Mouse (Mus musculus): ENCODE measurements around the gene Magt1. TPM values are rescaled to one million over a fixed set of nuclear protein-coding genes. Genes with fewer than 3 reads are reported as not detected.
"Not testable (repeated sequence)": the region's sequence is repeated elsewhere in the genome, so short reads cannot be mapped to it uniquely, and the experiment has no call there.

Gene Magt1
- polyA plus RNA-seq, 1 experiment from 2014 or later = 47.4 TPM

DNA sequence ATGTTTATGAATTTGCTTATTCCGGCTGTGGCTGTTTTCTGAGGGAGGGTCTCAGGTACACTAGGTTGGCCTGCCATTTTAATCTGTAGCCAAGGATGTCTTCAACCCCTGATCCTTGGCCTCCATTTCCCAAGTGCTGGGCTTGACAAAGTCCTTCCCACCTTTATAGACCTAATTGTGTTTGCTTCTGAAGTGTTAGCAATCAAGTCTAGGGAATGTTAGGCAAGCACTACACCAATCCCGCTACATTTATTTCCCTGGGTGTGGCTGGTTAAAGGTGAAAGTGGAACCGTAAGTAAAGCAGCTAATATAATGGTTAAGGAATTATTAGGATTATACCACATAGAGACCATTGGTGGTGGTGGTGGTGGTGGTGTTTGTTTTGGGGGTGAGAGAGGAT, 5.4 kb upstream of the Magt1 start:
- DNase-seq (ENCODE audit: low spot score) (no peak), ATAC-seq (replicated peaks; ENCODE audit: low FRiP score, low read depth) (no peak)
- Histone ChIP-seq H3K4me3 (replicated peaks; ENCODE audit: low read depth, low read length) (no peak overlapping the region), H3K36me3 (ENCODE audit: insufficient read depth, low read length) (no peaks in the 10 kb centered on the region), H3K9ac (ENCODE audit: low read depth, low read length) (no peak overlapping the region), H3K4me2 (ENCODE audit: low read length) (peak overlapping the region; percentile 47; the same call in 1 of the 2 replicates), H3K4me1 (replicated peaks; ENCODE audit: insufficient read depth, low read length) (no peaks in the 10 kb centered on the region), H3K27ac (no peak overlapping the region), H3K9me3 (replicated peaks; ENCODE audit: low read length) (no peaks in the 10 kb centered on the region), H3K27me3 (ENCODE audit: insufficient read depth, low read length) (no peaks in the 10 kb centered on the region)
- WGBS = 78% methylated on average over 3 of the region's 3 CpGs
- no peak for TF ChIP-seq CTCF (IDR thresholded peaks at IDR 0.05; ENCODE audit: low read depth)

GRCm38 (mm10) chrX:106015571-106016322, 4.0 kb upstream of the Magt1 start, which contains the start of gene Cox7b:
Gene Cox7b, plus strand, starts transcription at chrX:106015700.
- no peaks in the 10 kb centered on the region for H3K9me3 ChIP-seq (replicated peaks; ENCODE audit: low read length)
- peak within 1 kb of the TSS; percentile 73 for H3K9ac ChIP-seq (ENCODE audit: low read depth, low read length)
- peak; percentile 94 for DNase-seq (ENCODE audit: low spot score)
- WGBS = 25% methylated on average over 26 of the region's 26 CpGs
- peak within 1 kb of the TSS; percentile 47 for H3K4me2 ChIP-seq (ENCODE audit: low read length)
- TF ChIP-seq CTCF (IDR thresholded peaks at IDR 0.05; ENCODE audit: low read depth) = no peak
- no peaks in the 10 kb centered on the region for H3K4me1 ChIP-seq (replicated peaks; ENCODE audit: insufficient read depth, low read length)
- peak; percentile 71 for ATAC-seq (replicated peaks; ENCODE audit: low FRiP score, low read depth)
- peak within 1 kb of the TSS; percentile 56 for H3K4me3 ChIP-seq (replicated peaks; ENCODE audit: low read depth, low read length)
- H3K36me3 ChIP-seq (ENCODE audit: insufficient read depth, low read length) = no peaks in the 10 kb centered on the region
- H3K27me3 ChIP-seq (ENCODE audit: insufficient read depth, low read length) = no peaks in the 10 kb centered on the region
- peak within 1 kb of the TSS; percentile 93 for H3K27ac ChIP-seq

DNA sequence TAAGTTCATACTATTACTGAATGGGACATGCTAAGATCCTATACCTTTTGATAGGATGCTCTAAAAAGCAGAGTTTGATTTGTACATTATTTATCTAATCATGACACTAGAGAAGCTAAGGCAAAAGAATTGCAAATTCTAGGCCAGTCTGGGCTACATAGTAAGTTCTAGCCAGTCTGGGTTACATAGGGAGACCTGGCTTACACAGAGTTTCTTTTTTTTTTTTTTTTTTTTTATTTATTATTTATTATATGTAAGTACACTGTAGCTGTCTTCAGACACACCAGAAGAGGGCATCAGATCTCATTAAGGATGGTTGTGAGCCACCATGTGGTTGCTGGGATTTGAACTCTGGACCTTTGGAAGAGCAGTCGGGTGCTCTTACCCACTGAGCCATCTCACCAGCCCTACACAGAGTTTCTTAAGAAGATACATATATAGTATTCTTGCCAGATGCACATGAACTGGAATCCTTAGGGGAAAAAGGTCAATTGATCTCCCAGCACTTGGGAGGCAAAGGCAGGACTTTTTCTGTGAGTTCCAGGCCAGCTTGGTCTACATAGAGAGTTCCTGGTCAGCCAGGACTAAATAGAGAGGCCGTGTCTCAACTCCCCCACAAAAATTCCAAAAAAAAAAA, 3.2 kb upstream of the Magt1 start:
- H3K27ac ChIP-seq; H3K4me2 ChIP-seq (ENCODE audit: low read length); DNase-seq (ENCODE audit: low spot score); H3K36me3 ChIP-seq (ENCODE audit: insufficient read depth, low read length); H3K9ac ChIP-seq (ENCODE audit: low read depth, low read length); H3K9me3 ChIP-seq (replicated peaks; ENCODE audit: low read length); H3K4me3 ChIP-seq (replicated peaks; ENCODE audit: low read depth, low read length); H3K4me1 ChIP-seq (replicated peaks; ENCODE audit: insufficient read depth, low read length); ATAC-seq (replicated peaks; ENCODE audit: low FRiP score, low read depth); H3K27me3 ChIP-seq (ENCODE audit: insufficient read depth, low read length): not testable (repeated sequence)
- WGBS = 63% methylated on average over 2 of the region's 2 CpGs

DNA sequence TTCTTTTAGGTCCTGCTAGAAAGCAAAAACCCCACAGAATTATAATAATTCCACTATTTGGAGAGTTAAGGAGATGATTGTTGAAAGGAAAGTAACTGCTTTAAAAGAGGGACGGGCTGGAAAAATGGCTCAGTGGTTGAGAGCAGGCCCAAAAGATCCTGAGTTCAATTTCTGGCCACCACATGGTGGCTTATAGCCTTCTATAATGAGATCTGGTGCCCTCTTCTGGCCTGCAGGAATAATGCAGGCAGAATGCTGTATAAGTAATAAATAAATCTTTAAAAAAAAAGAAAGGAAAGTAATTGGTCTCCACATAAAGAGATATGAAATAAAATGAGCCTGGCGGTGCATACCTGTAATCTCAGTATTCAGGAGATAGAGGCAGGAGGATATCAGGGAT, 1.5 kb upstream of the Magt1 start:
- no peaks in the 10 kb centered on the region for H3K27me3 ChIP-seq (ENCODE audit: insufficient read depth, low read length)

GRCm38 (mm10) chrX:106012559-106012958, 853 bp upstream of the Magt1 start:
- Histone ChIP-seq H3K4me2 (ENCODE audit: low read length) (peak overlapping the region; percentile 55), H3K4me3 (replicated peaks; ENCODE audit: low read depth, low read length) (peak overlapping the region; percentile 16; the same call in 1 of the 2 replicates), H3K9me3 (replicated peaks; ENCODE audit: low read length) (no peaks in the 10 kb centered on the region), H3K27ac (peak overlapping the region; percentile 75; the same call in 1 of the 2 replicates), H3K36me3 (ENCODE audit: insufficient read depth, low read length) (no peaks in the 10 kb centered on the region), H3K27me3 (ENCODE audit: insufficient read depth, low read length) (no peaks in the 10 kb centered on the region), H3K4me1 (replicated peaks; ENCODE audit: insufficient read depth, low read length) (no peaks in the 10 kb centered on the region), H3K9ac (ENCODE audit: low read depth, low read length) (peak overlapping the region; percentile 37; the same call in 1 of the 2 replicates)
- 75% methylated on average over 3 of the region's 3 CpGs for WGBS
- no peak for TF ChIP-seq CTCF (IDR thresholded peaks at IDR 0.05; ENCODE audit: low read depth)
- no peak for ATAC-seq (replicated peaks; ENCODE audit: low FRiP score, low read depth)
- DNase-seq (ENCODE audit: low spot score) = no peak

More for the DNA sequence above, 1.5 kb upstream of the Magt1 start:
- peak; percentile 61 for DNase-seq (ENCODE audit: low spot score)
- WGBS = 30% methylated on average over 2 of the region's 2 CpGs
- Histone ChIP-seq H3K9me3 (replicated peaks; ENCODE audit: low read length) (no peaks in the 10 kb centered on the region), H3K27ac (no peak overlapping the region), H3K4me3 (replicated peaks; ENCODE audit: low read depth, low read length) (no peak overlapping the region), H3K36me3 (ENCODE audit: insufficient read depth, low read length) (no peaks in the 10 kb centered on the region), H3K9ac (ENCODE audit: low read depth, low read length) (no peak overlapping the region), H3K4me1 (replicated peaks; ENCODE audit: insufficient read depth, low read length) (no peaks in the 10 kb centered on the region), H3K4me2 (ENCODE audit: low read length) (no peak overlapping the region)
- TF ChIP-seq CTCF (IDR thresholded peaks at IDR 0.05; ENCODE audit: low read depth) = peak; percentile 76
- no peak for ATAC-seq (replicated peaks; ENCODE audit: low FRiP score, low read depth)

DNA sequence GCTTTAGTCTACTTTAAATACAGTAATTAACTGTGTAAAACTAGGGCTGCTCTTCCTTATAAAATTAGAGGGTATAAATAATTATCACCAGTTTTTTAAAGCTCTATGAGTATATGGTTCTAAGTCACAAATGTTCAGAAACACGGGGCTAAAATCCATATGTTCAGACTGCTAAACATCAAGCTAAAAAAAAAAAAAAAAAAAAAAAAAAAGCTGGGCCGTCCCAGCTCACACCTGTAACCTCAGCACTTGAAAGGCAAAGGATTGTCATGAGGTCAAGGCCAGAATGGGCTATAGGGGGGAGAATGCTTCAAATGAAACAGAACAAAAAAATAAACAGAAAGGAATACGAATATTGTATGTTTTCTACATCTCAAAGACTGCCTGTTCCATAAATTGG, 944 bp downstream of the Magt1 start:
- no peak for TF ChIP-seq CTCF (IDR thresholded peaks at IDR 0.05; ENCODE audit: low read depth)
- no peaks in the 10 kb centered on the region for H3K36me3 ChIP-seq (ENCODE audit: insufficient read depth, low read length)
- ATAC-seq (replicated peaks; ENCODE audit: low FRiP score, low read depth) = no peak
- H3K4me1 ChIP-seq (replicated peaks; ENCODE audit: insufficient read depth, low read length) = no peaks in the 10 kb centered on the region
- peak overlapping the region; percentile 63; the same call in 1 of the 2 replicates for H3K9ac ChIP-seq (ENCODE audit: low read depth, low read length)
- H3K9me3 ChIP-seq (replicated peaks; ENCODE audit: low read length) = no peaks in the 10 kb centered on the region
- H3K4me2 ChIP-seq (ENCODE audit: low read length) = peak overlapping the region; percentile 50
- H3K27ac ChIP-seq = no peak overlapping the region
- no peaks in the 10 kb centered on the region for H3K27me3 ChIP-seq (ENCODE audit: insufficient read depth, low read length)
- 22% methylated on average over 3 of the region's 3 CpGs for WGBS
- DNase-seq (ENCODE audit: low spot score) = no peak
- peak overlapping the region; percentile 55 for H3K4me3 ChIP-seq (replicated peaks; ENCODE audit: low read depth, low read length)

Data from kidney, postnatal 0 days (tissue).